Mouse (Mus musculus) stomach, postnatal 0 days (tissue): ENCODE measurements around the gene Psme4.

Experiments
- CTCF ChIP-seq: IDR thresholded peaks from 2 replicates; pipeline ENCODE4 v1.5.1; 2016; ENCODE audit warnings: antibody characterized with exemption, low read depth, mild to moderate bottlenecking, moderate library complexity
- EP300 ChIP-seq: optimal IDR thresholded peaks from 2 replicates; pipeline ENCODE3; 2016; ENCODE audit warnings: antibody characterized with exemption

GRCm38 (mm10) chr11:30885171-30885871 is 113.8 kb downstream of the Psme4 start, which contains the start of the genes Gpr75 and Asb3:
- TF ChIP-seq CTCF = no peak
- TF ChIP-seq EP300 = no peak
